Mouse (Mus musculus) intestine, postnatal 0 days (tissue): Measurements from ENCODE around the gene Aldh3b3. TPM values are rescaled to one million over a fixed set of nuclear protein-coding genes. Genes with fewer than 3 reads are reported as not detected.
A peak's percentile ranks its signal among the peaks of the same experiment; 100 is the strongest.

Experiments used
- ATAC-seq: fragments of 200-750 bp; cut with Nextera tagmentation; 2 replicates; pipeline ENCODE4 v1.8.0; 2017; ENCODE audit warnings: mild to moderate bottlenecking, moderate TSS enrichment, moderate library complexity
- H3K27ac ChIP-seq: fragments of 300-500 bp; sonication (generic); 2 replicates; pipeline ENCODE4 v1.5.1; 2014; ENCODE audit warnings: mild to moderate bottlenecking, low read depth, low read length, moderate library complexity
- H3K27me3 ChIP-seq: fragments of 300-500 bp; sonication (generic); replicated peaks from 2 replicates; pipeline ENCODE4 v1.6.1; 2014; ENCODE audit warnings: low read length, mixed read lengths; ENCODE audit not compliant: control insufficient read depth, insufficient read depth
- H3K36me3 ChIP-seq: fragments of 300-500 bp; sonication (generic); 2 replicates; pipeline ENCODE4 v1.6.1; 2014; ENCODE audit warnings: mild to moderate bottlenecking, moderate library complexity; ENCODE audit not compliant: control insufficient read depth, insufficient read depth
- H3K4me1 ChIP-seq: fragments of 300-500 bp; sonication (generic); replicated peaks from 2 replicates; pipeline ENCODE4 v1.6.1; 2014; ENCODE audit warnings: antibody characterized with exemption, low read length, mixed read lengths; ENCODE audit not compliant: control insufficient read depth, insufficient read depth
- H3K4me2 ChIP-seq: fragments of 300-500 bp; sonication (generic); replicated peaks from 2 replicates; pipeline ENCODE4 v1.6.1; 2014; ENCODE audit warnings: low read depth, mild to moderate bottlenecking, moderate library complexity
- H3K4me3 ChIP-seq: fragments of 300-500 bp; sonication (generic); 2 replicates; pipeline ENCODE4 v1.5.1; 2014; ENCODE audit warnings: low read depth, low read length
- H3K9ac ChIP-seq: fragments of 300-500 bp; sonication (generic); 2 replicates; pipeline ENCODE4 v1.6.1; 2014; ENCODE audit warnings: mild to moderate bottlenecking, low read depth, low read length
- H3K9me3 ChIP-seq: fragments of 300-500 bp; sonication (generic); 2 replicates; pipeline ENCODE4 v1.6.1; 2016; ENCODE audit warnings: mixed run types; ENCODE audit not compliant: control insufficient read depth
- CTCF ChIP-seq: sonication (generic); IDR thresholded peaks from 2 replicates; pipeline ENCODE4 v1.5.1; 2016; ENCODE audit warnings: low read depth, mild to moderate bottlenecking, control low read depth, antibody characterized with exemption, moderate library complexity
- WGBS: fragments of 180-500 bp; shearing (Covaris S2); extraction: QIAGEN DNeasy Blood & Tissue Kit; methylation state at CpG from one replicate; pipeline ENCODE4 v1.1.7; 2014; 5-methylcytosine and 5-hydroxymethylcytosine counted together
- polyA plus RNA-seq: library from polyadenylated mRNA; unstranded; fragments of >200 nt; fragmentation: Nextera tagmentation; extraction: Ambion mirVana; gene quantifications from 2 replicates; pipeline ENCODE4 v1.2.1, GENCODE M21; 2015

Gene Aldh3b3
- polyA plus RNA-seq, 1 experiment from 2014 or later, result not detected

GRCm38 (mm10) chr19:3975866-3976265, 17.4 kb downstream of the Aldh3b3 start:
- no peak overlapping the region for H3K27ac ChIP-seq
- no peaks in the 10 kb centered on the region for H3K27me3 ChIP-seq
- no peaks in the 10 kb centered on the region for H3K36me3 ChIP-seq
- H3K9me3 ChIP-seq, result no peaks in the 10 kb centered on the region
- H3K4me2 ChIP-seq, result no peak overlapping the region
- no peak overlapping the region for H3K4me3 ChIP-seq
- no peak for TF ChIP-seq CTCF
- H3K9ac ChIP-seq, result no peak overlapping the region
- H3K4me1 ChIP-seq, result no peaks in the 10 kb centered on the region; the same call in 1 of the 2 replicates
- 54% methylated on average over 2 of the region's 2 CpGs for WGBS
- ATAC-seq, result no peak

DNA sequence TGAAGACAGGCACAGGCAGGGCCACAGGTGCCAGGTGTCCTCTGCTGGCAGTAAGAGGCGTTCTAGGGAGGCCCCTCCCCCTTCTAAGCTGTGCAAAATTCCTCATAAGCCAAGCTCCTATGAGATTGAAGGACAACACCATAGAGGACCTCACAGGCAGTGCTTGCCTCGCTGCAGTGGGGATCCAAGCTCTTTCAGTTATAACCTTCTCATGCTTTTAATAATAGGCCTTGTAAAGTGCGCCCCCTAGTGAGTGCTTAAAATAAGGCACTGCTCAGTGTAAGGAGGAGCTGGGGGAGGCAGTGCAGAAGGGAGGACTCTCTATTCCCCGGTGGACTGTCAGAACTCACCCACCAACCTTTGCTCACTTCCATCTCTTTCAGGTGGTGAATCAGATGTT, 21.9 kb downstream of the Aldh3b3 start:
- Histone ChIP-seq H3K4me2 (no peak overlapping the region), H3K4me3 (no peak overlapping the region), H3K4me1 (no peaks in the 10 kb centered on the region; the same call in 1 of the 2 replicates), H3K36me3 (no peaks in the 10 kb centered on the region), H3K9ac (no peak overlapping the region), H3K27me3 (no peaks in the 10 kb centered on the region), H3K27ac (no peak overlapping the region), H3K9me3 (no peaks in the 10 kb centered on the region)
- peak; percentile 66 for ATAC-seq
- peak; percentile 94 for TF ChIP-seq CTCF
- WGBS, result 13% methylated on average over 4 of the region's 4 CpGs

DNA sequence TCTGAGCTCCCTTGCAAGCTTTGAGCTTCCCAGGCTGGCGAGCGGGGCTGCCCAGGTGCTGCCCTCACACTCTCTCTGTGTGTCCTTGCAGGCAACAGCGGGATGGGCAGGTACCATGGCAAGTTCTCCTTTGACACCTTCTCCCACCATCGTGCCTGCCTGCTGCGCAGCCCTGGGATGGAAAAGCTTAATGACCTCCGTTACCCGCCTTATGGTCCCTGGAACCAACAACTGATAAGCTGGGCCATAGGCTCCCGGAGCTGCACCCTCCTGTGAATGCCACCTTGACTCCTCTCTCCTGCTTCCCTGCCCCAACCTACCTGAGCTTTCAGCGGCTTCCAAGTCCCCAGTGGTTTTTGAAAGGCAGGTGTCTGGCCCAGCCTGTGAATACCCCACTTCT, 22.5 kb downstream of the Aldh3b3 start:
- Histone ChIP-seq H3K27ac (no peak overlapping the region), H3K4me2 (no peak overlapping the region), H3K9me3 (no peaks in the 10 kb centered on the region), H3K36me3 (no peaks in the 10 kb centered on the region), H3K27me3 (no peaks in the 10 kb centered on the region), H3K4me1 (peaks cover 3% of the 10 kb centered on the region; the same call in 1 of the 2 replicates), H3K9ac (no peak overlapping the region), H3K4me3 (no peak overlapping the region)
- ATAC-seq, result no peak
- TF ChIP-seq CTCF, result no peak
- 61% methylated on average over 9 of the region's 9 CpGs for WGBS

GRCm38 (mm10) chr19:3983527-3984200, 25.2 kb downstream of the Aldh3b3 start:
- H3K9me3 ChIP-seq, result no peaks in the 10 kb centered on the region
- H3K4me1 ChIP-seq, result peaks cover 9% of the 10 kb centered on the region; the same call in 1 of the 2 replicates
- H3K27me3 ChIP-seq, result no peaks in the 10 kb centered on the region
- H3K9ac ChIP-seq, result no peak overlapping the region
- no peak for ATAC-seq
- no peak for TF ChIP-seq CTCF
- no peak overlapping the region for H3K4me3 ChIP-seq
- H3K4me2 ChIP-seq, result no peak overlapping the region
- 64% methylated on average over 9 of the region's 9 CpGs for WGBS
- H3K27ac ChIP-seq, result no peak overlapping the region
- no peaks in the 10 kb centered on the region for H3K36me3 ChIP-seq

DNA sequence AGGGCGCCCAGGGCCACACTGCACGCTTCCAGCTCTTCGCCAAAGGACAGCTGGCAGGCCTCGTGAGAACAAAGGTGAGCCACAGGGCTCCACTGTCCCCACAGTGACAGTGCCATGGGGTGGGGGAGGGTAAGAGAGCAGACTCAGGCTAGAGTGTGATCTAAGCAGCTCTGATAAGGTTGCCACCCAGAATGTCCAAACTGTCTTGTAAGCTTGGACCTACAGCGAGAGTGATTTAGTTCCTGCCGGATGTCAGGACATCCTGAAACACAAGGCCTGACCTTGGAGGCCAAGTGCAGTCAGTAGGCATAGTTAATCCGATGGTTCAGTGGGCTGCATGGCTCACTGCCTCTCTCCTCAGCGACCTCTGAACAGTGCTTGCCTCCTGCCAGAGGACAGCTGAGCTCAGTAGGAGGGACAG, 26.8 kb downstream of the Aldh3b3 start:
- H3K36me3 ChIP-seq, result no peaks in the 10 kb centered on the region
- no peak overlapping the region for H3K4me2 ChIP-seq
- H3K27ac ChIP-seq, result peak overlapping the region; percentile 28; the same call in 1 of the 2 replicates
- WGBS, result 41% methylated on average over 8 of the region's 8 CpGs
- no peaks in the 10 kb centered on the region for H3K27me3 ChIP-seq
- no peak for TF ChIP-seq CTCF
- H3K4me3 ChIP-seq, result no peak overlapping the region
- H3K4me1 ChIP-seq, result peaks cover 9% of the 10 kb centered on the region; the same call in 1 of the 2 replicates
- no peaks in the 10 kb centered on the region for H3K9me3 ChIP-seq
- no peak overlapping the region for H3K9ac ChIP-seq
- ATAC-seq, result peak; percentile 29; the same call in 1 of the 2 replicates

DNA sequence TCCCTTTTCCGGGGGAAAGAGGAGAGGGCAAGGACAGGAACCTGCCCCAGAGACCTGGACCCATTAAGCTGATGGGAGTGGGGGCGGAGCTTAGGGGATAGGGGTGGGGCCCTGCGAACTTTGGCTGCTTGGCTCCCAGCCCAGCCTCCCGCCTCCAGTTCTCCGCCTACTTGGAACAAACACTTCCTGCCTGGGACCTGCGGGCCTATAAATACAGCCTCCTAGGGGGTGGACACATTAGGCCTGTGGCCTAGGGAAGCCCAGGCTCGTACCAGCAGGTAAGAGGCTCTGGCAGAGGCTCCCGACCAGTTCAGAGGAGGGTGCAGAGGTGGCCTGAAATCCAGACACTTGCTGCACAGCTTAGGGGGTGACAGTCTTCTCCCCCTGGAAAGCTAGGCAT, 27.9 kb downstream of the Aldh3b3 start, which contains the start of gene Acy3:
Gene Acy3 (plus strand): TSS at position 237 of the 400 bp plus-strand sequence.
- no peaks in the 10 kb centered on the region for H3K27me3 ChIP-seq
- WGBS, result 6% methylated on average over 8 of the region's 8 CpGs
- no peak within 1 kb of the TSS for H3K4me3 ChIP-seq
- peak within 1 kb of the TSS; percentile 22 for H3K27ac ChIP-seq
- H3K4me2 ChIP-seq, result peak within 1 kb of the TSS; percentile 48
- no peaks in the 10 kb centered on the region for H3K9me3 ChIP-seq
- H3K9ac ChIP-seq, result peak within 1 kb of the TSS; percentile 8; the same call in 1 of the 2 replicates
- TF ChIP-seq CTCF, result 0 out of 2 replicates have a peak, but pooled peaks have one; percentile 15
- no peaks in the 10 kb centered on the region for H3K36me3 ChIP-seq
- ATAC-seq, result peak; percentile 87
- H3K4me1 ChIP-seq, result peaks cover 9% of the 10 kb centered on the region; the same call in 1 of the 2 replicates
